Mouse (Mus musculus) adrenal gland (tissue): ENCODE measurements around the gene Vmn1r197.
"Not testable (repeated sequence)": the region's sequence is repeated elsewhere in the genome, so short reads cannot be mapped to it uniquely, and the experiment has no call there.

Experiments used
- intact Hi-C: fragments of 180-260 bp; cut with DNase I; formaldehyde crosslinking; loops from one replicate; pipeline ENCODE4 v1.15.1; 2025
- long read RNA-seq, 2 experiments: library from polyadenylated mRNA; unstranded; transcript quantifications; one replicate each; pipeline ENCODE4 v2.0.0; 2020; ENCODE audit warnings: borderline replicate concordance in 1 of 2; ENCODE audit not compliant: insufficient replicate concordance in 1 of 2

Gene Vmn1r197
- long read RNA-seq, experiment 1, result 0 reads
- long read RNA-seq, experiment 2, result 0 reads

- intact Hi-C loops, result no loop called here
Observed at GRCm38 (mm10) chr13:22324289-22324688, at the start of gene Vmn1r197. Gene Vmn1r197, plus strand, starts transcription at chr13:22324589.

GRCm38 (mm10) chr13:22284578-22284977, 39.8 kb upstream of the Vmn1r197 start:
- intact Hi-C loops, result no loop called here

- intact Hi-C loops, result no loop called here
Observed at GRCm38 (mm10) chr13:22289620-22290019, 34.8 kb upstream of the Vmn1r197 start, which contains the start of gene Vmn1r196. Gene Vmn1r196, plus strand, starts transcription at chr13:22289920.

GRCm38 (mm10) chr13:22308075-22308474, 16.3 kb upstream of the Vmn1r197 start:
- intact Hi-C loops, result not testable (repeated sequence)

- intact Hi-C loops, result no loop called here
Observed at GRCm38 (mm10) chr13:22315361-22315760, 9.0 kb upstream of the Vmn1r197 start.

- intact Hi-C loops, result no loop called here
Observed at GRCm38 (mm10) chr13:22317366-22317765, 7.0 kb upstream of the Vmn1r197 start.

GRCm38 (mm10) chr13:22320091-22320490, 4.3 kb upstream of the Vmn1r197 start:
- intact Hi-C loops, result no loop called here

- intact Hi-C loops, result no loop called here
Observed at GRCm38 (mm10) chr13:22333269-22333668, 8.9 kb downstream of the Vmn1r197 start.

GRCm38 (mm10) chr13:22335565-22335964, 11.2 kb downstream of the Vmn1r197 start:
- intact Hi-C loops, result no loop called here

GRCm38 (mm10) chr13:22350064-22350463, 25.7 kb downstream of the Vmn1r197 start, which contains the start of gene Vmn1r198:
Gene Vmn1r198, plus strand, starts transcription at chr13:22350364.
- intact Hi-C loops, result no loop called here

- intact Hi-C loops, result no loop called here
Observed at GRCm38 (mm10) chr13:22350813-22351212, 26.4 kb downstream of the Vmn1r197 start.

- intact Hi-C loops, result no loop called here
Observed at GRCm38 (mm10) chr13:22379518-22379917, 55.1 kb downstream of the Vmn1r197 start, which contains the start of gene Vmn1r199. Gene Vmn1r199, plus strand, starts transcription at chr13:22379818.

- intact Hi-C loops, result not testable (repeated sequence)
Observed at GRCm38 (mm10) chr13:22381128-22381527, 56.7 kb downstream of the Vmn1r197 start.
